Mouse (Mus musculus) brain, embryonic 14.5 days (tissue): ENCODE results near the gene Rbm33. TPM values are rescaled to one million over a fixed set of nuclear protein-coding genes. Genes with fewer than 3 reads are reported as not detected.

ENCODE experiments used
- DNase-seq: peaks from one replicate; pipeline ENCODE4 v3.0.0-alpha.2; 2011; ENCODE audit warnings: low read depth
- CTCF ChIP-seq: fragments of 200-500 bp; IDR thresholded peaks from 2 replicates; pipeline ENCODE4 v1.5.1; 2012; ENCODE audit warnings: inconsistent platforms, mild to moderate bottlenecking, moderate library complexity, borderline replicate concordance; ENCODE audit not compliant: insufficient read depth, insufficient read length; ENCODE audit errors: extremely low read depth
- POLR2A ChIP-seq: fragments of 200-500 bp; IDR thresholded peaks from 2 replicates; pipeline ENCODE4 v1.6.1; 2012; ENCODE audit warnings: mild to moderate bottlenecking, inconsistent platforms, borderline replicate concordance; ENCODE audit not compliant: poor library complexity, insufficient read depth, insufficient read length, severe bottlenecking; ENCODE audit errors: extremely low read depth
- polyA plus RNA-seq: library from polyadenylated mRNA; depleted of rRNA; stranded (reverse); fragments of >200 nt; gene quantifications from 2 replicates; pipeline ENCODE4 v1.2.3, GENCODE M21; 2012

The Rbm33 gene
- polyA plus RNA-seq, 1 experiment, result 62.6 TPM

DNA sequence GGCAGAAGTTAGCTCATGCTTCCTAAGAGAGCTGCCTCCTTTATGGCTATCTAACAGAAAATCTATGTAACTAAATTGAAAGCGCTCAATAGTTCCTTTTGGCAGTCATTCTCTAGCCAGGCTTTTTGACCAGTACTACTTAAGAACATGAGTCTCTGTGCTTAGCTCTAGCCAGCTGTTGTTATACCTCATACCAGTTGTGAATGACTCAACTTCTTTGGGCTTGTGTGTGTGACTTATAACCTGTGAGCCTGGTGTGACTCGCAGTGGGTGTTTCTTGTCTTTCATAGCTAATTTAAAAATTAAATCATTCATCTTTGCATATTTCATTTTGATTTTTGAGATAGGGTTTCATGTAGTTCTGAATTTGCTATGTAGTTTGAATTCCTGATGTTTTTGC lies 80.4 kb downstream of the Rbm33 start:
- TF ChIP-seq POLR2A, result no peak
- no peak for TF ChIP-seq CTCF

DNA sequence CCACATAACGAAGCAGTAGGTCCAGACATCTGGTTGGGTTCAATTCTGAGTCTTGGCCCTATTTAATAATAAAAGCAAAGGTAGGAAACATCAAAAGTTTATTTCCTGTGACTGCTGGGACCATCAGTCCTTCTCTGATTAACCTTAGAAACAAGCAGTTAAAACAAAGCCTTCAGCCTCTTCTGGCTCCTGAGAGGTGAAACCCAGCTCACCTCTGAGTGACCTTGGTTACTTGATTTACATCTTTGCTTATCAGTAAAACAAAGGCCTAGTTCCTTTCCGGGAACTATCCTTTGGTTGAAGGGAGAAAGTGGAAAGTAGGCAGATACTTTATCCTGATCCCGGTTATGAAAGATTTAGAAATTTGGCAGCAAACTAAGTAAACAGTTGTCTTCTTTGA lies 81.8 kb downstream of the Rbm33 start:
- TF ChIP-seq CTCF (no peak), POLR2A (no peak)
- DNase-seq, result no peak

More for the DNA sequence above, 80.4 kb downstream of the Rbm33 start:
- no peak for DNase-seq

DNA sequence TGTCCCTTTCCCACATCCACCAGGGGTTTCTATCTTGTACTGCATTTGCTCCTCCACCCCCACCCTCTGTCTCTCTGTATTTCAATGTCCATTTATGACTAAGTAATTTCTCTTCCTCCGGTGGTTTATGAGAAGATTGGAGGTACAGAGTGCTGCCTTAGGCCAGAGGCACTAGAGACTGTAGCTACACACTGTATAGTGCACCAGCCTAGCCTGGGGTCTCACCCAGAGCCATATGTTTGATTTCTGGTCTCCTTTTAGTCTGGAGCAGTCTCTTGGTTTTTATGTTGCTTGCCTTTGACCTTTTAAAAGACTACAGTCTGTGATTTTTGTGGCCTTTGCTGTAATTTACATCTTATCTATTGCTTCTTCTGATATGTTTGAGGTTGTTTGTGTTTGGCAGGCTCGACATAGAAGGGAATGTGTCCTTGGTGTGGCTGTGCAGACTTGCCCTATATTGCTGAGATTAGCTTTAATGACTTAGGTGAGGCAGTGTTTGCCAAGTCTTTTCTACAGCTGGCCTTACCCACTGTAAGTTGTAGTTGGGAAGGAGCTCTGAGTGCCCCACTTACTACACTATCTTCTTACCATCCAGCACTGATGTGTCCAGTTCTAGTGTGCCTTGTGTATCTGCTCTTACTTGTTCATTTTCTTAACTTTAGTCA lies 82.7 kb downstream of the Rbm33 start:
- no peak for DNase-seq
- TF ChIP-seq CTCF (no peak), POLR2A (no peak)

DNA sequence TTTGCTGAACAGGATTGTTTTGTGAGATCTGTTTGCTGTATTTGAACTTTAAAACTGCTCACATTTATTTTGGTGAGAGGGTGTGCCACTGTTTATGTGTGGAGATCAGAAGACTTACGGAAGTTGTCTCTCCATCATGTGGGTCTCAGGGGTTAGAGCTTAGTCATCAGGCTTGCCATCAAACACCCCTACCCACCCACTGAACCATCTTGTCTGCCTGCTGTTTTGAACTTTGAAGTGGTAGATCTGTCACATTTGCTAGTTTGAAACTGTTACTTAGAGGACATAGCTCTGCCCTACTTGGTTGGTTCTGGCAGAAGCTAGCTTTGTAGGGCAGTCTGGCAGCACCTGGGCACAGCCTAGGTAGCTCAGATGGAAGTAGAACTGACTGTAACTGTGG lies 85.8 kb downstream of the Rbm33 start:
- TF ChIP-seq CTCF, result no peak
- TF ChIP-seq POLR2A, result no peak
- no peak for DNase-seq

DNA sequence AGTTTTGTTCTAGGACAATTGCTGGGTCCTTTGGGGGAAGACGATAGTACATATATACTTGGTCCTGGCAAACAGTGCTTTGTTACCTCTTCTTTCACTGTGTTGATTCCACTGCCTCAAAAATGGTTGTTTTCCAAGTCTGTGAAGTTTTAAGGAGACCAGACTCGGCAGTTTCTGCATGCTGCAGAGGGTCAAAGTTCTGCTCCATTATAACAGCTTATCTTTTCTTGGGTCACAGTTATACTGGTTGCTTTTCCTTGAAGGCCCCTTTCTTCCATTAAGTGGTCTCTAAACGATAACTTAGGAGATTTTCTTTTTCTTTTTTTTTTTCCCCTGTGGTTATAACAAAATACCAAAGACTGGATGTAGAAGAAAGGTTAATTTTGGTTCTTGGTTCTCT lies 89.7 kb downstream of the Rbm33 start:
- TF ChIP-seq POLR2A (no peak), CTCF (no peak)

DNA sequence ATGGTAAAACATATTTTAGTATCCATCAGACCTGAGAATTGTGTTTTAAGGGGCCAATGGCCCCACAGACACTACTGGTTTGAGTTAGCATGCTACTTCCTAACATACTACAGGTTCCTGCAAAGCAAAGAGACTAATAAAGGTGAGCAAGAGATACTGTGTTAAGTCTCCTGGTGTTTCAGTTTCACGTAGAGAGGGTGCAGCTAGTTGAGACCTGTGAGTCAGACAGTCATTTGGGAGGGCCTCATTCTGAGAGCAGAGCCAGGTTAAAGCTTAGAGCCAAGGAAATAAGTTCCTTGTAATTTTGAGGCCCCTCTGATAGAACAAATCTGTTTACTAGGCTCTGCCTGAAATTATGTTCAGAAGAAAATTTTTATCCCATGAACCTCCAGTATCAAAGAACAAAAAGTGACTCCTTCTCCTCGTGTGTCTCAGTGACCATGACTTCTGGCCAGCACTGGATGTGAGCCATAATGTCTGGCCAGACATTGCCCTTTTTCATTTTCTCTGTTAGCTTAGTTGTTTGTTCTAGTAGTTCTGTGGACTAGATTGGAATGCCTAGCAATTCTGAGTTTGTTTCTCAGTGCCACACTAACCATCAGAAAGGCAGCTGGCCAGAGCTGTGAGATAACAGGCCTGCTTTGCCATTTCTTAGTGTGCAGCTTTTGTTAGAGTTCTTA lies 95.2 kb downstream of the Rbm33 start:
- DNase-seq, result no peak
- no peak for TF ChIP-seq CTCF
- TF ChIP-seq POLR2A, result no peak

More for the DNA sequence above, 89.7 kb downstream of the Rbm33 start:
- no peak for DNase-seq

DNA sequence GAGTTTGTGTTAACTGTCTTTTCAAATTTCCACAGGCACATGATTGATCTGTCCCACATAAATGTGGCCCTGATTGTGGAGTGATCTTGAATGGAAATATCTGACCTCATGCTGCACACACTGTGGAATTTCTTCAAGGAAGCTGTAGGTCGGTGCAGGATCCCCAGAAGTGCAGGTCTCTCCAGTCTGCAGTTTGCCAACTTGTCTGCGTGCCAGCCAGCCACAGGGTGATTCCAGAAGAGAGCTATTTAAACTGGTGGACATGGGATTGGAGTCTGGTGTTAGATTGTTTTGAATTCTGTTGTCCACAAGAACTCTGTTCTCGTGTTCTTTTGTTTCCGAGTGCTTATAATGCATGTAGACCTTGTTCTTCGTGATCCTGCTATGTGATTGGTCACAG lies 96.6 kb downstream of the Rbm33 start:
- TF ChIP-seq POLR2A (no peak), CTCF (no peak)
- DNase-seq, result no peak

DNA sequence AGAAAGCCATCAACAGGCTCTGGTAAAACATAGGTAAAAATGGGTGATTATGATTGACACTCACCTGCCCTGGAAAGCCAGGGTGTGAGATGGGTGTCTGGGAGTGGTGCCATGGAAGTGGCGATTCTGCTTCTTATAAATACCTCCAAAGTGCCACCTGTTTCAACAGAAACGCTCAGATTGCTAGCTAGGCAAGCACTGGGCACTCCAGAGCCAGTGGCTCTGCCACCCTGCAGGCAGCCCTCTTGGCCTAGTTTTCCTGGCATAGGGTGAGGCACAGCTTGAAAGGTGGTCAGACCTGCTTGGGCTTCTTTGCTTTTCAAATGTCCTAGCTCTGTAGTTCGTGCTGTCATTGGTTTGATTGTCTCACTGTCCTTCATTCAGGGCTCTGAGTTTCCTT lies 97.2 kb downstream of the Rbm33 start:
- no peak for DNase-seq
- TF ChIP-seq CTCF (no peak), POLR2A (no peak)

DNA sequence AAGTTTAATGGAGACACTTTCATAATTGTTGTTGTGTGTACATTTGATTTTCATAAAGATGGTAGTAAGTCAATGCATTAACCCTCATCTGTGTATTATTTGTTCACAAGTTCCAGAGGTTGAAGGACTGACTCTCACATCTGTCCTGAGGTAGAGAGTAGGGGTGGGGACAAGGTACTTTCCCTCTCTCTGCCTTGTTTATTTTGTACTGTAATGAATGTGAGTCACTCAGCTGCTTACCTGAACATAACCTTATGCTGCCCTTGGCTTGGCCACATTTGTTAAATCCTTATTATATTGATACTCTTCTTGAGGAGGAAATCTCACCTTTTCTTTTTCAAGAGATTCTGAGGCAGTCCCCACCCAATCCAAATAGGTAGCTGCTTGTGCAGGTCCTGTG lies 99.1 kb downstream of the Rbm33 start:
- TF ChIP-seq CTCF (no peak), POLR2A (no peak)
- no peak for DNase-seq

DNA sequence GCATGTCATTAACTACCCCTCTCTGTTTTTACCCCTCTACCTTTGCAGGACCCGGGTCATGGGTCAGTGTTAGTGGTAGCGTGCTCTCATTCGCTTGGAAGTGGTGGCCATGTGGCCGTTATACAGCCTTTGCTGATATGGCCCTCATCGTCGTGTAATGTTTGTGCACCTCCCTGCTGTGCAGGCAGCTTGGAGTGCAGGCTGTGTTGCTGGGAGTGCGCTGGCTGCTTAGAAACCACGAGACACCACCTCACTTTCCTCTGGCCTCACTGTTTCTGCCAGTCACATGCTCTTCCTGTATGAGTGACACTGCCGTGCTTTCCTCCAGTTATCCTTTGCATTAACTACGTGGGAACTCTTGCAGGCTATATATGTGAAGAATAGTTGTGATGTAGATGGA lies 101.8 kb downstream of the Rbm33 start:
- TF ChIP-seq POLR2A, result no peak
- no peak for TF ChIP-seq CTCF
- DNase-seq, result no peak

DNA sequence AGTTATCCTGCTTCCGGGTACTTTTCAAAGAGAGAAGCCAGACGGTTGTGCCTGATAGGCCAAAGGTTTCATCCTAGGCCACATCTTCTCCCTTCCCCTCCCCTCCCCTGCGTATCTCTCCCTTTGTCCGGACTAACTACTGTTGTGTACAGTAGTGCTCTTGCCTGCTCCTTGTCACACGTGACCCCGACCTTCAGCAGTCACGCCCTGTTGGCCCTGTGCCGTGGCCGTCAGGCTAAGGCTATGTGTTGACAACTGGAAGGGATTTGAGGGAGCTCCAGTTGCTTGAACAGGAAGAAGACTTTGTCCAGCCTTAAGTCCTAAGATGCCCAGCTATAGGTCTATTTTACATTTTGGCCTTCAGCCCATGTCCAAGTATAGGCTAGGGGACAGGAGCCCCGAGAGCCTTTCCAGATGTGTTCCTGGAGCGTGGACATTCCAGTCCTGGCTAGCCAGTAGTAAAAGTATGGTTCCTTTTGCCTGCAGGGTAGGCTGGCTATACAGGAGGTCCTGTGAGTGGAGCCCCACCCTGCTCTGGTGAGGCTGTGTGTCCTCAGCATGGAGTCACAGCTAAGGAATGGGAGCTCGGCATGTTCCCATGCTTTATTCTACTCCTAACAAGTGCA lies 102.8 kb downstream of the Rbm33 start:
- TF ChIP-seq POLR2A (no peak), CTCF (no peak)
- no peak for DNase-seq
